ENCODE assay signal across 19 mouse cellular contexts in the genomic region with DNA sequence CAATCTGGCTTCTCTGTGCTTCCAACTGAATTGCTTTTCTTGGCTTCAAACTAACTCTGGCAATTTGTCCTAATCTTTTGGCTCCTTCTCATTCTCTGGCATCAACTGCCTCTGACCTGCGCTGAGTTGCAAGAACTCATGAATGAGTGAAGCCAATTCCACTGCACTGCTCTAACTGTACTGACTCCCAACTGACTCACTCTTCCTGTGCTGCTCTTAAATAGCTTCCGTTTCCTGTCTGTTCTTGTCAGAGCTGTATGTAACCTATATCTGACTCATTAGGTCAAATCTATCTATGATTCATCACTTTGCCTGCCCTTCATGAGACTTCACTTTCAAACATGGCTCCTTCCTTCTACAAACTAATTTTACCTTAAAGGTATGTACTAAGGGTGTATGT. TPM values are rescaled to one million over a fixed set of nuclear protein-coding genes. Genes with fewer than 3 reads are reported as not detected.
DNase-seq lines count a peak whose midpoint lies in the region; TF ChIP-seq lines count a peak whose summit lies in the region.
"Had no signal": no experiment of that assay in that cellular context is flagged by ENCODE, and none has a peak within 500 bp of the region (broad histone marks: within the 10 kb centered on the region; RNA-seq: fewer than 3 reads in every experiment).

No protein-coding gene starts in this region.

- no peak for TF ChIP-seq EP300 in MEL (IDR thresholded peaks at IDR 0.05; ENCODE audit: low read depth in 1 of 2, low read length in 2 of 2)

- no peaks in the 10 kb centered on the region for H3K36me3 ChIP-seq in MEL (ENCODE audit: control insufficient read depth in 1 of 2, insufficient read depth in 2 of 2, low read length in 2 of 2)
- H3K36me3 ChIP-seq in limb, embryonic 10.5 days: no peaks in the 10 kb centered on the region
- H3K36me3 ChIP-seq: embryonic facial prominence, embryonic 12.5 days; embryonic facial prominence, embryonic 15.5 days; hindbrain, embryonic 12.5 days had no signal

- peak; percentile 68 for DNase-seq in 3134 (ENCODE audit: extremely low read depth, insufficient read length, low spot score)
- peak; percentile 88 for DNase-seq in 3T3-L1 (ENCODE audit: low read depth, low spot score)
- DNase-seq in MEL (ENCODE audit: low read depth, low spot score): peak; percentile 5
- peak; percentile 46 for DNase-seq in adipocyte (ENCODE audit: low spot score)
- no peak for DNase-seq in kidney, postnatal 10 days
- DNase-seq in limb, embryonic 10.5 days (ENCODE audit: low spot score): no peak
- DNase-seq in cerebellum, postnatal 25 days: no peak
- DNase-seq: adrenal gland, postnatal 10 days; adrenal gland, postnatal 36 days; cerebellum, adult 18-20 months; cerebellum, adult 9-10 months; cerebellum, postnatal 14 days; forebrain, postnatal 0 days; gastrocnemius, adult 2 months; gastrocnemius, postnatal 14 days; heart, adult 11 months had no signal

- 89% methylated on average over 2 of the region's 2 CpGs for WGBS in limb, embryonic 10.5 days

- no peak for TF ChIP-seq CTCF in MEL (IDR thresholded peaks at IDR 0.05 in 2 of 3, conservative IDR thresholded peaks at IDR 0.05 in 1 of 3; ENCODE audit: control insufficient read depth in 1 of 3, insufficient read depth in 1 of 3, low read depth in 2 of 3, low read length in 3 of 3, poor library complexity in 1 of 3, severe bottlenecking in 1 of 3)

- peaks cover 3 to 4% of the 10 kb centered on the region in 2 experiments; a peak in 3 of 4 replicates for H3K27me3 ChIP-seq in MEL (ENCODE audit: control insufficient read depth in 1 of 2, insufficient read depth in 2 of 2, low read length in 2 of 2)
- no peaks in the 10 kb centered on the region for H3K27me3 ChIP-seq in limb, embryonic 10.5 days (ENCODE audit: low read depth, poor library complexity, severe bottlenecking)
- H3K27me3 ChIP-seq: embryonic facial prominence, embryonic 12.5 days; embryonic facial prominence, embryonic 15.5 days; hindbrain, embryonic 12.5 days had no signal

- H3K9me3 ChIP-seq in MEL (replicated peaks; ENCODE audit: insufficient read depth, low read length): no peaks in the 10 kb centered on the region
- 0 out of 2 replicates have a peak, but pooled peaks cover 4% of the 10 kb centered on the region for H3K9me3 ChIP-seq in limb, embryonic 10.5 days (replicated peaks)
- H3K9me3 ChIP-seq: embryonic facial prominence, embryonic 12.5 days had no signal

- no peak for TF ChIP-seq RAD21 in MEL (IDR thresholded peaks at IDR 0.05; ENCODE audit: low read depth, low read length)

- no peaks in the 10 kb centered on the region; a peak in 2 of 4 replicates for H3K4me1 ChIP-seq in MEL (ENCODE audit: control insufficient read depth in 1 of 2, insufficient read depth in 2 of 2, low read length in 2 of 2)
- peaks cover 17% of the 10 kb centered on the region for H3K4me1 ChIP-seq in limb, embryonic 10.5 days
- H3K4me1 ChIP-seq: embryonic facial prominence, embryonic 12.5 days; embryonic facial prominence, embryonic 15.5 days; hindbrain, embryonic 12.5 days had no signal

- no peak for TF ChIP-seq POLR2A in MEL (IDR thresholded peaks at IDR 0.05; ENCODE audit: control insufficient read depth in 1 of 2, insufficient read depth in 1 of 2, low read depth in 1 of 2, low read length in 2 of 2, poor library complexity in 1 of 2)

- no peaks in the 10 kb centered on the region for H3K79me2 ChIP-seq in MEL (ENCODE audit: control insufficient read depth, insufficient read depth, low read length, poor library complexity)

- H3K4me3 ChIP-seq in MEL (ENCODE audit: control insufficient read depth in 1 of 2, insufficient read depth in 1 of 2, low read depth in 2 of 2, low read length in 2 of 2): no peak overlapping the region
- H3K4me3 ChIP-seq in limb, embryonic 10.5 days: no peak overlapping the region
- H3K4me3 ChIP-seq: embryonic facial prominence, embryonic 12.5 days; embryonic facial prominence, embryonic 15.5 days; gastrocnemius, adult 2 months; hindbrain, embryonic 12.5 days had no signal

- H3K27ac ChIP-seq in MEL (ENCODE audit: control insufficient read depth, low read depth, low read length): no peak overlapping the region
- H3K27ac ChIP-seq in limb, embryonic 10.5 days: no peak overlapping the region
- H3K27ac ChIP-seq: embryonic facial prominence, embryonic 12.5 days; embryonic facial prominence, embryonic 15.5 days; gastrocnemius, adult 2 months; hindbrain, embryonic 12.5 days had no signal

- no peak overlapping the region for H3K9ac ChIP-seq in MEL (ENCODE audit: control insufficient read depth, low read depth, low read length, poor library complexity, severe bottlenecking)
- H3K9ac ChIP-seq: embryonic facial prominence, embryonic 12.5 days; embryonic facial prominence, embryonic 15.5 days; forebrain, postnatal 0 days; hindbrain, embryonic 12.5 days had no signal

TF ChIP-seq in MEL, 35 proteins besides CTCF, POLR2A, EP300 and RAD21:
- TF ChIP-seq USF1 (IDR thresholded peaks at IDR 0.05; ENCODE audit: low read depth, low read length) (no peak), RCOR1 (IDR thresholded peaks at IDR 0.05; ENCODE audit: low read depth, low read length) (no peak), NRF1 (IDR thresholded peaks at IDR 0.05; ENCODE audit: insufficient read depth, low read depth, low read length, poor library complexity, severe bottlenecking) (no peak), ZMIZ1 (IDR thresholded peaks at IDR 0.05; ENCODE audit: low read depth, low read length) (no peak), GABPA (IDR thresholded peaks at IDR 0.05; ENCODE audit: low read depth, low read length) (no peak), MYC (IDR thresholded peaks at IDR 0.05; ENCODE audit: low read depth, low read length) (no peak), BHLHE40 (IDR thresholded peaks at IDR 0.05; ENCODE audit: borderline replicate concordance, low read depth, low read length) (no peak), HCFC1 (IDR thresholded peaks at IDR 0.05; ENCODE audit: low read depth, low read length) (no peak), E2F4 (IDR thresholded peaks at IDR 0.05; ENCODE audit: borderline replicate concordance, low read depth, low read length) (no peak), MXI1 (IDR thresholded peaks at IDR 0.05; ENCODE audit: low read depth, low read length) (no peak), GATA1 (IDR thresholded peaks at IDR 0.05; ENCODE audit: low read depth, low read length) (no peak), CHD2 (IDR thresholded peaks at IDR 0.05; ENCODE audit: low read length) (no peak), USF2 (IDR thresholded peaks at IDR 0.05; ENCODE audit: borderline replicate concordance in 1 of 2, insufficient read depth in 1 of 2, low read depth in 1 of 2, low read length in 2 of 2) (no peak), ELF1 (IDR thresholded peaks at IDR 0.05; ENCODE audit: low read depth, low read length) (no peak), MAFK (IDR thresholded peaks at IDR 0.05; ENCODE audit: borderline replicate concordance, low read depth, low read length) (no peak)

RNA-seq across cellular contexts. Expression of a gene that starts 42.1 kb away (rescaled TPM):
- total RNA-seq in MEL (2012; rRNA removed): 67.8 and 69.5 TPM in 2 replicates
- polyA plus RNA-seq in MEL (2012; ENCODE audit: insufficient read depth in 1 of 2, insufficient read length in 2 of 2, low read depth in 1 of 2, low replicate concordance in 2 of 2, missing spikeins in 1 of 2): 100 to 1,000 TPM in 1 of 2 experiments, 10 to 100 TPM in 1; 84.7 to 251 TPM
- polyA plus RNA-seq in limb, embryonic 10.5 days (2016; fragmentation: Nextera tagmentation; extraction: Ambion mirVana): 168 and 192 TPM in 2 replicates

Comparison
In these comparisons a context has a peak if more than half of its experiments do, and no peak if none do; other contexts are left out.
1. DNase-seq: peak in 3134 (single experiment), 3T3-L1 (single experiment), MEL (single experiment) and adipocyte (single experiment); none in kidney, postnatal 10 days (single experiment), limb, embryonic 10.5 days (single experiment) and cerebellum, postnatal 25 days (0 of 2).